Mouse (Mus musculus) forebrain, embryonic 11.5 days (tissue): ENCODE data around the gene Prr18. TPM values are rescaled to one million over a fixed set of nuclear protein-coding genes. Genes with fewer than 3 reads are reported as not detected.

Source experiments
- ATAC-seq: fragments of 200-750 bp; cut with Nextera tagmentation; replicated peaks from 2 replicates; pipeline ENCODE4 v1.8.0; 2017; ENCODE audit warnings: moderate TSS enrichment; ENCODE audit not compliant: low FRiP score
- DNase-seq: peaks from one replicate; pipeline ENCODE4 v3.0.0-alpha.2; 2017; ENCODE audit warnings: low spot score
- H3K27ac ChIP-seq: fragments of 300-500 bp; sonication (generic); 2 replicates; pipeline ENCODE4 v1.5.1; 2014; ENCODE audit warnings: low read depth, low read length
- H3K27me3 ChIP-seq: fragments of 300-500 bp; sonication (generic); 2 replicates; pipeline ENCODE4 v1.6.1; 2014; ENCODE audit warnings: mild to moderate bottlenecking, low read length, mixed read lengths; ENCODE audit not compliant: control insufficient read depth, insufficient read depth
- H3K36me3 ChIP-seq: fragments of 300-500 bp; sonication (generic); 2 replicates; pipeline ENCODE4 v1.6.1; 2014; ENCODE audit warnings: mild to moderate bottlenecking, low read length, moderate library complexity, mixed read lengths; ENCODE audit not compliant: control insufficient read depth, insufficient read depth
- H3K4me1 ChIP-seq: fragments of 300-500 bp; sonication (generic); replicated peaks from 2 replicates; pipeline ENCODE4 v1.6.1; 2014; ENCODE audit warnings: low read length, mixed read lengths; ENCODE audit not compliant: control insufficient read depth, insufficient read depth
- H3K4me2 ChIP-seq: fragments of 300-500 bp; sonication (generic); 2 replicates; pipeline ENCODE4 v1.6.1; 2014; ENCODE audit warnings: low read depth, mild to moderate bottlenecking, low read length, moderate library complexity, mixed read lengths; ENCODE audit not compliant: severe bottlenecking
- H3K4me3 ChIP-seq: fragments of 300-500 bp; sonication (generic); 2 replicates; pipeline ENCODE4 v1.5.1; 2014; ENCODE audit warnings: low read depth, low read length
- H3K9ac ChIP-seq: fragments of 300-500 bp; sonication (generic); 2 replicates; pipeline ENCODE4 v1.6.1; 2014; ENCODE audit warnings: low read length
- H3K9me3 ChIP-seq: fragments of 300-500 bp; sonication (generic); 2 replicates; pipeline ENCODE4 v1.6.1; 2016; ENCODE audit warnings: low read length, mixed read lengths; ENCODE audit not compliant: control insufficient read depth
- WGBS: fragments of 180-500 bp; shearing (Covaris S2); extraction: QIAGEN DNeasy Blood & Tissue Kit; methylation state at CpG from one replicate; pipeline ENCODE4 v1.1.7; 2014; 5-methylcytosine and 5-hydroxymethylcytosine counted together
- polyA plus RNA-seq: library from polyadenylated mRNA; unstranded; fragments of >200 nt; fragmentation: Nextera tagmentation; extraction: Ambion mirVana; gene quantifications from 2 replicates; pipeline ENCODE4 v1.2.1, GENCODE M21; 2014

The Prr18 gene
- polyA plus RNA-seq, 1 experiment from 2014 or later = 1.2 TPM

DNA sequence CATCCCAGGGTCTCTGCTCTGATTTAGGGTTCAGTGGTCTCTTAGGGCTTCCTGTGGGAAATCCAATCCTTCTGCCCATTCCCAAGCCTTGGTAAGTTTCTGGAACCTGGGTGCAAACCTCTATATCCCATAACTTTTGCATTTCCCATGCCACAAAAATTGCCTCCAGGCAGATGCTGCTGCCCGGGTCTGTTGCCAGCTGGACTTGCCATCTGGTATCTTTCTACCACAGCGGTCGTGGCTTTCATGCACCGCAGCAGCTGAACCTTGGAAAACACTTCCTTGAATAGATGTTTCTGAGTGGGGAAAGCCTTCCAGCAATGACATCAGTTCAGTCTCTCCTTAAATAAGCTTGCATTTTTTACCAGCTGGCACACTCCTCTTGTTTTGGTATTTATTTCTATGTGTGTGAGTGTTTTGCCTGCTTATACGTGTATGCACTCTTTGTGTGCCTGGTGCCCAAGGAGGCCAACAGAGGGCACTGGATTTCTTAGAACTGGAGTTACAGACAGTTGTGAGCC is 10.6 kb downstream of the Prr18 start:
- H3K4me1 ChIP-seq = no peaks in the 10 kb centered on the region
- ATAC-seq (no peak), DNase-seq (no peak)
- H3K9ac ChIP-seq = no peak overlapping the region
- H3K27ac ChIP-seq = no peak overlapping the region
- no peaks in the 10 kb centered on the region for H3K9me3 ChIP-seq
- H3K36me3 ChIP-seq = no peaks in the 10 kb centered on the region
- H3K4me2 ChIP-seq = no peak overlapping the region
- no peak overlapping the region for H3K4me3 ChIP-seq
- WGBS = 87% methylated on average over 5 of the region's 5 CpGs
- no peaks in the 10 kb centered on the region for H3K27me3 ChIP-seq

DNA sequence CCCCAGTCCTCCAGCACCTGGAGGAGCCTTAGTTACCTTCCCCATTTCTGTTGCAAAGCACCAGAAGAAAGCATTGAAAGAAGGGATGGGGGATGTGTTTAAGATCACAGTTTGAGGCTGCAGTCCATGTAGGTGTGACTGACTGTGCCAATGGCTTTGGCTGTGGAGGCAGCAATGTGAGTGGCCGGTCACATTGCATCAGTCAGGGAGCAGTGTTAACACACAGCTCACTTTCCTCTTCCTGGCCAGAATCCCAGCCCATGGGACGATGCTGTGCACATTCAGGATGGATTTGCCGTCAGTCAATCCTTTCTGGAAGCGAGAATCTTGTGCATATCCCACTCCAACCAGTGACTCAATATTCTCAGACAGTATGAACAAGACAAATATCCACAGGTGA is 11.7 kb downstream of the Prr18 start:
- Histone ChIP-seq H3K9me3 (no peaks in the 10 kb centered on the region), H3K4me3 (no peak overlapping the region), H3K4me2 (no peak overlapping the region), H3K36me3 (no peaks in the 10 kb centered on the region), H3K27ac (no peak overlapping the region), H3K27me3 (no peaks in the 10 kb centered on the region), H3K4me1 (no peaks in the 10 kb centered on the region), H3K9ac (no peak overlapping the region)
- 87% methylated on average over 4 of the region's 4 CpGs for WGBS
- ATAC-seq (no peak), DNase-seq (no peak)

DNA sequence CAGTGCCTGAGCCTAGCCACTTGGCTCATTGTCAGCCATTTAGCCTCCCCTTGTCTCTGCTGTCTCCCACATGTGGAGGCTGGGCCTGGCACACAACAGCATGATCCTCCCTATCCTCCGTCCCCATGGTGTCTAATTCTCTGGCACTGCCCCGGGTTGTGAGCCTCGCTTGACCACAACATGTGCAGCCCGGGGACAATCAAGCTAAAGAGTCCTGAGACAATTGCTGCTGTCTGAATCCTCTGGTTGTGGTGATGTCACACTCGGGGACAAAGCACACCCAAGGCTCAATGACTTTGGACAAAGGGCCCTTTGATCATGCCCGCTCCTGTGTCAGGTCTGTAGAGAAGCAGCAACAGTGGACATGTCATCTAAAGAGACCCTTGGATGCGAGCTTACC is 13.8 kb downstream of the Prr18 start:
- 37% methylated on average over 7 of the region's 7 CpGs for WGBS
- no peak overlapping the region for H3K4me2 ChIP-seq
- H3K4me3 ChIP-seq = no peak overlapping the region
- H3K9ac ChIP-seq = no peak overlapping the region
- no peaks in the 10 kb centered on the region for H3K9me3 ChIP-seq
- H3K27ac ChIP-seq = no peak overlapping the region
- DNase-seq (no peak), ATAC-seq (no peak)
- H3K27me3 ChIP-seq = no peaks in the 10 kb centered on the region
- H3K36me3 ChIP-seq = no peaks in the 10 kb centered on the region
- H3K4me1 ChIP-seq = no peaks in the 10 kb centered on the region

DNA sequence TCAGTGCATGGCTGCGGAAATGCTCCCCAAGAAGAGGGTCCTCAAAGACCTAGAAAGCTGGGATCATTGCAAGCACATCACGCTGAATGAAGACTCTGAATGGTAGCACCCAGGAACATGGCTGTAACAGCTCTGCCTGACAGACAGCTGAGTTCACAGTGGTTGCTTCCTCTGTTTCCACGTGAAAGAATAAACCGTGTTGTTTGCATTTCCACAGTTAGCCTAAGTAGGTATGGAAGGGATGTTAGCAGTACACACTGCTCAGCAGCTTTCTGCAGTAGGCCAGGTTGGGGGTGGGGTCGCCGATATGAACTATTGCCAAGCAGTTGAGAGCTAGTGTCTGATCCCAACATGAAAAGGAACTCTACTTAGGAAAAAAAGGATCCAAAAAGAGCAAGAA is 18.4 kb downstream of the Prr18 start, which contains the start of gene T2:
TSS of gene T2 (plus strand) at position 301 of the 400 bp plus-strand sequence.
- 89% methylated on average over 6 of the region's 6 CpGs for whole genome bisulfite sequencing

DNA sequence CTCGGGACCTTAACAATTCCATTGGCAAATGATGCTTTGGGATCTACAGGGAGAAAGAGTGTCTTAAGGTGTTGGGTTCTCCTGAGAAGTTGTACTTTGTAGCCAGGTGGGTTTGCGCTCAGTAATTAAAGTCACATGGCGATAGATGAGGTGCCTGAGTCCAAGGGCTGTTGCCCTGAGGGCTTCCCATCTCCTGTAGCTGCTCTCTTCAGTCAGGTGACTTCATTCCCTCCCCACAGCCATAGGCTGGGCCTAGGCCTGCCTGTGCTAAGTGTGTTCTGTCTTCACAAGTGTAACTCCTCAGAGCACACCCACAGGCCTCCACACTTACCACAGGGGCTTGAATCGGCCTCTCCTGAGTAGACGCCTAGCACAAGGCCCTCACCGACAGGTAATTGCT is 20.2 kb downstream of the Prr18 start:
- H3K4me3 ChIP-seq = no peak overlapping the region
- no peak overlapping the region for H3K9ac ChIP-seq
- no peak overlapping the region for H3K27ac ChIP-seq
- no peak for ATAC-seq
- no peaks in the 10 kb centered on the region for H3K36me3 ChIP-seq
- no peak overlapping the region for H3K4me2 ChIP-seq
- 88% methylated on average over 6 of the region's 6 CpGs for WGBS
- no peaks in the 10 kb centered on the region for H3K27me3 ChIP-seq
- no peaks in the 10 kb centered on the region for H3K9me3 ChIP-seq
- H3K4me1 ChIP-seq = 0 out of 2 replicates have a peak, but pooled peaks cover 2% of the 10 kb centered on the region
- no peak for DNase-seq

More for the DNA sequence above, 18.4 kb downstream of the Prr18 start, which contains the start of gene T2:
- Histone ChIP-seq H3K4me1 (no peaks in the 10 kb centered on the region), H3K9ac (no peak within 1 kb of the TSS), H3K27ac (no peak within 1 kb of the TSS), H3K4me2 (no peak within 1 kb of the TSS), H3K36me3 (no peaks in the 10 kb centered on the region), H3K9me3 (no peaks in the 10 kb centered on the region), H3K27me3 (no peaks in the 10 kb centered on the region), H3K4me3 (no peak within 1 kb of the TSS)
- DNase-seq = no peak
- no peak for ATAC-seq

DNA sequence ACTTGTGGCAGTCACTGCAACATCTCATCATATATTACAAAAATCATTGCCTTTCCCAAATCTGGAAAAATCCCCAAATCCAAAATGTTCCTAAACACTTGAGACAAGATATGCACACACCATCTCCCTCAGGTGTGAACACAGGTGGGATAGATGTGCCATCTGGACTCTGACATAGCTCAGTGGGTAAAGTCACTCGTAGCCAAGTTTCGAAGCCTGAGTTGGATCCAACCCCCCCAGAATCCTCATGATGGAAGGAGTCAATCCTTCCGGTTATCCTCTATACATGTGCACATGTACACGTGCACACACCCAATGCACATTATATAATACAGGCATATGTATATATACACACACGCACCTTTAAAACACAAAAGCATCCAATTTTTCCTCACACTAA is 23.6 kb downstream of the Prr18 start:
- Histone ChIP-seq H3K4me3 (no peak overlapping the region), H3K4me2 (no peak overlapping the region), H3K36me3 (no peaks in the 10 kb centered on the region), H3K9me3 (no peaks in the 10 kb centered on the region), H3K27me3 (no peaks in the 10 kb centered on the region), H3K4me1 (0 out of 2 replicates have a peak, but pooled peaks cover 2% of the 10 kb centered on the region), H3K27ac (no peak overlapping the region), H3K9ac (no peak overlapping the region)
- ATAC-seq (no peak), DNase-seq (no peak)
- 92% methylated on average over 5 of the region's 5 CpGs for WGBS

DNA sequence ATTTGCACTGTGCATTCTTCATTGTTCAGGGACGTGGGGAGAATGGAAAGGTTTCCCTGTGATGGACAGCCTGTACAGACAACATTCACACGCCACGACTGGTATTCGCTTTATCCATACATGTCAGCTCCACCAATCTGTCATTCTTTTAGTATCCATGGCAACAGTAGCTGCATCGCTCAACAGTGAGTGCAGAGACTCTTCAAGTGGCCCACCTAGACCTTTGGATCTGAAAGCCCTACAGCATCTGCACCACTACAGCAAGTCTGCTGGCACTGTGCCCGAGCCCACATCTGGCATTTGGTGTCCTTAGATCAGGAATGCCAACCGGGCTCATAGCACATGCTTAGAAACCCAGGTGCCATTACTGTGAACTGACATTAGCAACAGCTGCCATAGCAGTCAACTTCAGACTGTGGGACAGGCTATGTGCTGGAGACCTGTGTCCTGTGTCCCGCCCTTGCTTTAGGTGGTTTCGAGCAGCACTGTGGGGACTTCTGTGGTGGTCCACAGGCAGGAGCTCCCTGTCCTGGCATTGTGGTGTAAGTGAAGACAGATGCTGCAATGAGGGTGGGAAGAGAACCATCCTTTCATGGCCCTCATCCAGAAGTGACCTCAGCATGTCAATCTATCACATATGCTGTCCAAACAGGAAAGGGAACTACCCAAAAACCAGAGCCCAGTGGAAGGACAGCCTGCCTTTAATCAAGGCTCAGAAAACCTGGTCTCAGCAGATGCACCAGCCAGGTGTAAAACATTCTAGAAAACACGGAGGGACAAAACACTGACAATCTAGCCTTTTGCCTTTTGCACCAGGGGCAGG is 24.2 kb downstream of the Prr18 start:
- Histone ChIP-seq H3K9me3 (no peaks in the 10 kb centered on the region), H3K36me3 (no peaks in the 10 kb centered on the region), H3K4me1 (0 out of 2 replicates have a peak, but pooled peaks cover 2% of the 10 kb centered on the region), H3K27me3 (no peaks in the 10 kb centered on the region), H3K27ac (no peak overlapping the region), H3K4me3 (no peak overlapping the region), H3K9ac (no peak overlapping the region), H3K4me2 (no peak overlapping the region)
- ATAC-seq (no peak), DNase-seq (no peak)
- 77% methylated on average over 10 of the region's 10 CpGs for WGBS

DNA sequence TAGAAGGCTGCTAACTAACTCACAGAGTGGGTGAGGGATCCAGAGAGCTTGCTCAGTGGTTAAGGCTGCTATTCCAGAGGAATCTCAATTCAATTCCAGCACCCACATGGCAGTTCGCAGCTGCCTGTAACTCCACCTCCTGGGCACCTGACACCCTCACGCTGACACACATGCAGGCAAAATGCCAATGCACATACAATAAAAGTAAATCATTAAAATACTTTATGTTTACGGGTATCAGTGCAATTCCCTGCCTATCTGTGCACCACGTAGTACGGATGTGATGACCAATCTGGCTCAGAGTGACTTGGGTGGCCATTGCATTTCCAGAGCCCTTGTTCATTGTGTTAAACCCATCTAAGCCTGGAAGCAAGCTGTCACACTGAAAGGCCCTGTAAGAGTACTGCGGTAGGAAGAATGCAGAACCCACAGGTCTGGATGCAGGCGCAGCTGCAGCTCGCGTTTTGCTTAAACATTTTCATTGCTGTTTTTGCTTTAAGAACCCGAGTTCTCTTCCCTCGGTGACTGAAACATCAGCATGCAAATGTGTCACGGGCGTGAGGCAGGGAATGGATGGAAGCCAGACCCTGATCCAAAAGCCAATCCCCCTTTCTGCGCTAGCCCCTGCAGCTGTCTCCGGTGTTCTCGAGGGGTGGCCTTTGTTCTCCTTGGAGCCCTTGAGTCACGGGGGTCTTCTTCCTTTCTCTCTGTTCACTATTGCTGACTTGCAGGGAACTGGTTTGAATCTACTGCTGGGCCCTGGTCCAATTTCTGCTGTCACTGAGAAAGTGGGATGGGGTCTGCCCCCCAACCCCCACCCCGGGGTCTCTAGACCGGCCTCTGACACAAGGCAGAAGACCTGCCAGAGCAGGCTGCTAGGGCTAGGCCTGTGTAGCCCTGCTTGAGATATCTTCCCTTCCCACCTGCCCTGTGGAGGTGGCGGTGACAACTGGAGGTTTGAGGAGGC is 30.5 kb downstream of the Prr18 start:
- no peaks in the 10 kb centered on the region for H3K36me3 ChIP-seq
- H3K27ac ChIP-seq = peak overlapping the region; percentile 89
- WGBS = 14% methylated on average over 20 of the region's 20 CpGs
- no peak overlapping the region for H3K4me3 ChIP-seq
- DNase-seq = peak; percentile 63
- 0 out of 2 replicates have a peak overlapping the region, but pooled peaks have one; percentile 22 for H3K4me2 ChIP-seq
- no peaks in the 10 kb centered on the region for H3K9me3 ChIP-seq
- H3K9ac ChIP-seq = peak overlapping the region; percentile 46
- ATAC-seq = peak; percentile 47
- no peaks in the 10 kb centered on the region for H3K27me3 ChIP-seq
- peaks cover 38% of the 10 kb centered on the region for H3K4me1 ChIP-seq
